Mouse (Mus musculus) heart, adult 9 months (tissue): ENCODE data around the gene Ssh1.
A peak's percentile ranks its signal among the peaks of the same experiment; 100 is the strongest.

Source experiments
- DNase-seq, 2 experiments: peaks; one replicate each; pipeline ENCODE4 v3.0.0; 2022; ENCODE audit warnings: low spot score in 2 of 2

Gene Ssh1

DNA sequence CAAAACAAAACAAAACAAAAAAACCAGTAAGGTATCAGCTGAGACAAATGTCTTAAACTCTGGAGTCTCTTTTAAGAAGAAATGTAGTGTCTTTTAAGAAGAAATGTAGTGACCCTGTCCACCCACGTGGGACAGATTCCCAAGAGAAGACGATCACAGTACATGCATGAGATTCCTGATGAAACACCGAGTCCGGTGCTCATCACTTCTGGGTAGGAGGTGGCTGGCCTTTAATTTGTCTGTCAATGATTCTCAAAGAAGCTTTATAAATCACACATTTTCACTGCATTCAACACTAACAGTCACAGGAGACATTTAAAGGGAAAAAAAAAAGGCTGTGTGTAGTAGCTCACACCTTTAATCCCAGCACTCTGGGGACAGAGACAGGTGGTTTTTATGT lies 103.8 kb downstream of the Ssh1 start:
- no peak for DNase-seq

DNA sequence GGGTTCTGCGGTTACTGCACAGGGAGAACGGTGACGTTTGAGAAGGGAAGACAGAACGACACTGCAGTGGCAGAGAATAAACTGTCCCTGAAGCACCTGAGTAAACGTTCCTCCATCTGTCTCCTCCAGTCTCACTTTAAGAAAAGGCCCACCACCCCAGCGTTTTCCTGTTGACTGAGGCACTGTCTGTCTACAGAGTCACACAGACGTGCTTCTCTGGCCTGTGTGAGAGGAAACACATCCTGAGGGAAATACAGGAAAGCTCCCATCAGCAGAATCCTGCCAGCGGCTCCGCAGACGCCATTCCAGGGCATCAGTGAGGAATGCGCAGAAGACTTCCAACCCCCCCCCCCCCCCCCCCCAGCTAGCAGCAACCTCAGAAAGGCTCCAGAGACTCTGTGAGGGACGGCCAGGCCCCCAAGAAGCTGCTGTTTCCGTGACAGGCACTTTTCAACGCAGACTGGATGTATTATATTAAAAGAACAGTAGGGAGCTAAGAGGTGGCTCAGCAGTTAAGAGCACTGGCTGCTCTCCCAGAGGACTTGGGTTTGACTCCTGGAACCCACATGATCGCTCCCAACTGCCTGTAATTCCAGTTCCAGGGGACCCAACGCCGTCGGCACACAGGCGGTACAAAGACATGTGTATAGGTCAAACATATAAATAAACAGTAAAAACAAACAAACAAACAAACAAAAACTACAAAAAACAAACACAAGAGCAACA lies 104.3 kb downstream of the Ssh1 start:
- peak; percentile 56 to 70 for DNase-seq

DNA sequence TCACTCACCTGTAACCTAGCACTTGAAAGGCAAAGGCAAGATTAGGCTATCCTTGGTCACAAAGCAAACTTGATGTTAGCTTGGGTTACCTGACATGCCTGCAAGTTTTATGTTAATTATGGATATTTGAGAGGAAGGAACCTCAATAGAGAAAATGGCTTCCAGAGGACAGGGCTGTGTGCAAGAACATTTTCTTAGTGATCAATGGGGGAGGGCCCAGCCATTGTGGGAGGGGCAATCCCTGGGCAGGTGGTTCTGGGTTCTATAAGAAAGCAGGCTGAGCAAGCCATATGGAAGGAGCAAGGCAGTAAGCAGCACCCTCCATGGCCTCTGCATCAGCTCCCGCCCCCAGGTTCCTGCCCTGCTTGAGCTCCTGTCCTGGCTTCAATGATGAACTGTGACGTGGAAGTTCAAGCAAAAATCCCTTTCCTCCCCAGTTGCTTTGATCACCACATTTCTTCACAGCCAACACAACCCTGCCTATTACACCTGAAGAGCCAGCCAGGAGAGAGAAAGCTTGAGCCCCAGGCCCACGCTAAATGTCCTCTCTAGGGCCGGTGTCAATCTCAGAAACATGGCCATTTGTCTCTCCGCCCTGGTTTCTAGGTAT lies 105.4 kb downstream of the Ssh1 start:
- DNase-seq: no peak

DNA sequence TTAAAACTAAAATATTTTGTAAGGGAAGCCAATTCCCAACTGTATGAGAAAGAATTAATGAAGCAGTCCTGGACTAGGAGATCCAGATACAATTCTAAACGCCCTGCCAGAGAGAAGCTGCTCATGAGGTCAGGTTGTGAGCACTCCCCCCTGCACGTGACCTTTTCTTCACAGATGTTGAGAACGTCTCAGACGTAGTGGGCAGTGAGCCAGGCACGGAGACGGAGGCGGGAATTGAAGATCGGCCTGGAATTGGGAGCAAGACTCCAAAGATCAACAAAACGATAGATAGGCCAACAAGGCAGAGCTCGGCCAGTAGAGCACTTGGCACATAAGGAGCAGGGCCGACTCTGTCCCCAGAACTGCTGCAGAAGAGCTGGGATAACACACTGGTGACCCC lies 106.6 kb downstream of the Ssh1 start:
- DNase-seq: peak; percentile 72
